Mouse (Mus musculus) forebrain, embryonic 12.5 days (tissue): ENCODE measurements around the gene Gm13102. TPM values are rescaled to one million over a fixed set of nuclear protein-coding genes. Genes with fewer than 3 reads are reported as not detected.
"Not testable (repeated sequence)": the region's sequence is repeated elsewhere in the genome, so short reads cannot be mapped to it uniquely, and the experiment has no call there.

Experiments used
- ATAC-seq: fragments of 200-750 bp; cut with Nextera tagmentation; 2 replicates; pipeline ENCODE4 v1.8.0; 2017; ENCODE audit warnings: moderate TSS enrichment; ENCODE audit not compliant: low FRiP score
- H3K27ac ChIP-seq: fragments of 300-500 bp; sonication (generic); 2 replicates; pipeline ENCODE4 v1.5.1; 2016; ENCODE audit warnings: mild to moderate bottlenecking
- H3K27me3 ChIP-seq: fragments of 300-500 bp; sonication (generic); 2 replicates; pipeline ENCODE4 v1.6.1; 2016; ENCODE audit warnings: mild to moderate bottlenecking
- H3K36me3 ChIP-seq: fragments of 300-500 bp; sonication (generic); replicated peaks from 2 replicates; pipeline ENCODE4 v1.6.1; 2016; ENCODE audit warnings: mild to moderate bottlenecking
- H3K4me1 ChIP-seq: fragments of 300-500 bp; sonication (generic); 2 replicates; pipeline ENCODE4 v1.6.1; 2016
- H3K4me2 ChIP-seq: fragments of 300-500 bp; sonication (generic); 2 replicates; pipeline ENCODE4 v1.6.1; 2016; ENCODE audit warnings: mild to moderate bottlenecking, moderate library complexity
- H3K4me3 ChIP-seq: fragments of 300-500 bp; sonication (generic); replicated peaks from 2 replicates; pipeline ENCODE4 v1.5.1; 2016; ENCODE audit warnings: mild to moderate bottlenecking
- H3K9ac ChIP-seq: fragments of 300-500 bp; sonication (generic); 2 replicates; pipeline ENCODE4 v1.6.1; 2016; ENCODE audit warnings: mild to moderate bottlenecking
- H3K9me3 ChIP-seq: fragments of 300-500 bp; sonication (generic); 2 replicates; pipeline ENCODE4 v1.6.1; 2016
- WGBS: fragments of 180-500 bp; shearing (Covaris S2); methylation state at CpG from one replicate; pipeline ENCODE4 v1.1.7; 2016; 5-methylcytosine and 5-hydroxymethylcytosine counted together
- polyA plus RNA-seq: library from polyadenylated mRNA; unstranded; fragments of >200 nt; fragmentation: Nextera tagmentation; extraction: Ambion mirVana; gene quantifications from 2 replicates; pipeline ENCODE4 v1.2.1, GENCODE M21; 2016

The Gm13102 gene
- not detected in 2 replicates for polyA plus RNA-seq

DNA sequence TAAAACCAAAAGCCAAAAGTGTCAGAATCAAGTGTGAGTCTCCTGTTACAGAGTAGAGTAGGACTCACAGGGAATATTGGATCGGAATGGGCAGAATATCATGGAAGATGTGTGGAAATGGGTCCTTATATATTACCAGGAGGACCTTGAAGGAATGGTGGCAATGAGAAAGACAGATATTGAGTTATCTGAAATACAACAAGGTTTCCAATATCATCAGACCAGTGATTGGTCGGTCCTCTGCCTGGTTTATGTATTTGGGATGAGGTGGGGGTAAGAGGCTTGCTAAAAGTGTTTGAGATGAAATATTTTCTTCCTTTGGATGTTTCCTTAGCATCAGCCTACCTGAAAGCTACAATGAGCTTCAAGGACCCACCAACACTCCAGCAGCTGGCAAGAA is at the start of gene Gm13102:
TSS of gene Gm13102 (plus strand) at position 301 of the 400 bp plus-strand sequence.
- not testable (repeated sequence) for H3K9ac ChIP-seq, H3K9me3 ChIP-seq, H3K36me3 ChIP-seq, H3K4me1 ChIP-seq, H3K27me3 ChIP-seq, ATAC-seq, H3K4me2 ChIP-seq, H3K4me3 ChIP-seq, H3K27ac ChIP-seq
- WGBS = no CpG with 5 or more reads among the region's 2 CpGs

DNA sequence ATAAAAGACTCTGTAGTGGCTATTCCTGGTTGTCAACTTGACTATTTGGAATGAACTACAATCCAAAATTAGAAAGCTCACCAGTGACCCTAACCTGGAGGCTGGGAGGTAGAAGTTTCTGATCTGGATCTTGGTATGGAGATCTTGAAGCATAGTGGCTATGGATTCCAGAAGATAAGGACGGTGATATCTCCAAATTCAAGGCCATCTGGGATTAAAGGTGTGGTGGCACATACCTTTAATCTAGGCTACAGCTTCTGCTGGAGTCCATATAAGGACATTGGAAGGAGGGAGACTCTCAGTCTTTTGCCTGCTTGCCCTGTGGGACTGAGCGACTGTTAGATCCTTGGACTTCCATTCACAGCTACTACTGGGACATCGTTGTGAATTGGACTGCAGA is 47.4 kb upstream of the Gm13102 start, which contains the start of gene Pramel4:
TSS of gene Pramel4 (plus strand) at position 301 of the 400 bp plus-strand sequence.
- H3K27me3 ChIP-seq, H3K4me2 ChIP-seq, H3K27ac ChIP-seq, H3K4me3 ChIP-seq, H3K9me3 ChIP-seq, ATAC-seq, H3K36me3 ChIP-seq, H3K9ac ChIP-seq, H3K4me1 ChIP-seq: not testable (repeated sequence)
- 87% methylated on average over 3 of the region's 3 CpGs for WGBS

Other genes with a start within 250 kb of the Gm13102 start
- gene Pramef6, start 206.1 kb upstream of the Gm13102 start, polyA plus RNA-seq = not detected in 2 replicates
- gene Pramef25, start 155.5 kb upstream of the Gm13102 start, polyA plus RNA-seq = not detected in 2 replicates
- gene Gm13101, start 139.5 kb upstream of the Gm13102 start, polyA plus RNA-seq = not detected in 2 replicates
- not detected in 2 replicates for gene Pramef17, start 112.1 kb upstream of the Gm13102 start, polyA plus RNA-seq
- not detected in 2 replicates for gene Pramel4, start 47.3 kb upstream of the Gm13102 start, polyA plus RNA-seq
- not detected in 2 replicates for gene Oog3, start 56.2 kb downstream of the Gm13102 start, polyA plus RNA-seq
- gene Oog2, start 84.2 kb downstream of the Gm13102 start, polyA plus RNA-seq = not detected in 2 replicates
- gene C87977, start 106.8 kb downstream of the Gm13102 start, polyA plus RNA-seq = not detected in 2 replicates
- gene Pramel5, start 174.0 kb downstream of the Gm13102 start, polyA plus RNA-seq = not detected in 2 replicates
- gene Gm13128, start 223.8 kb downstream of the Gm13102 start, polyA plus RNA-seq = not detected in 2 replicates